Mouse (Mus musculus) liver, adult 2 months (tissue): Measurements from ENCODE around the gene Map3k20.

Source experiments
- CTCF ChIP-seq: fragments of 200-500 bp; IDR thresholded peaks from 2 replicates; pipeline ENCODE4 v1.5.1; 2011; ENCODE audit warnings: low read depth, low read length, control low read depth
- POLR2A ChIP-seq: fragments of 200-500 bp; IDR thresholded peaks from 2 replicates; pipeline ENCODE4 v1.6.1; 2011; ENCODE audit warnings: low read length, control low read depth; ENCODE audit not compliant: insufficient read depth; ENCODE audit errors: extremely low read depth

DNA sequence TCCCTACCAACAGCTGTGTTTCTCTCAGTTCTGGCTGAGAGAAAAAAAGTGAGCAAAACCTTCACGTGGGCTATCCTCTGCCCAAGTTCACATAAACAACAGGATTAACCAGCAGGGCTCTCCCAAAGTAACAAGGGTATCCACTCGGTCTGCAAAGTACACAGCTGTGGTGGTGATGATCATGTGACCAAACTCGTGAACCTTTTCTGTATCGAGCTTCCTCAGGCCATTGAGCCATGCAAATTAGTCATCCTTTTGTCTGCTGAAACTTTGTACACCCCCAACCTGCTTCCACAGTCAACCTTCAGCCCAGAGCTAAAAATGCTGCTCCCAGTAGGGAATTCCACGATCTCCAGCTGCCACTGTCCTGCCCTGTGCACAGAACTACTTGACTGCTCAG is 161.2 kb downstream of the Map3k20 start:
- TF ChIP-seq CTCF (no peak), POLR2A (no peak)
